Mouse (Mus musculus) liver, embryonic 15.5 days (tissue): ENCODE measurements around the gene Adamts17. TPM values are rescaled to one million over a fixed set of nuclear protein-coding genes. Genes with fewer than 3 reads are reported as not detected.

ENCODE experiments used
- ATAC-seq: fragments of 200-750 bp; cut with Nextera tagmentation; 2 replicates; pipeline ENCODE4 v1.8.0; 2017; ENCODE audit warnings: moderate number of reproducible peaks, mild to moderate bottlenecking, moderate library complexity; ENCODE audit not compliant: insufficient read depth
- H3K27ac ChIP-seq: fragments of 300-500 bp; sonication (generic); replicated peaks from 2 replicates; pipeline ENCODE4 v1.5.1; 2015; ENCODE audit warnings: mild to moderate bottlenecking, inconsistent platforms
- H3K27me3 ChIP-seq: fragments of 300-500 bp; sonication (generic); 2 replicates; pipeline ENCODE4 v1.6.1; 2015; ENCODE audit warnings: mild to moderate bottlenecking, inconsistent platforms
- H3K36me3 ChIP-seq: fragments of 300-500 bp; sonication (generic); replicated peaks from 2 replicates; pipeline ENCODE4 v1.6.1; 2015; ENCODE audit warnings: moderate library complexity, mild to moderate bottlenecking, inconsistent platforms
- H3K4me1 ChIP-seq: fragments of 300-500 bp; sonication (generic); replicated peaks from 2 replicates; pipeline ENCODE4 v1.6.1; 2015; ENCODE audit warnings: inconsistent platforms
- H3K4me2 ChIP-seq: fragments of 300-500 bp; sonication (generic); 2 replicates; pipeline ENCODE4 v1.6.1; 2015; ENCODE audit warnings: moderate library complexity, mild to moderate bottlenecking, inconsistent platforms
- H3K4me3 ChIP-seq: fragments of 300-500 bp; sonication (generic); replicated peaks from 2 replicates; pipeline ENCODE4 v1.5.1; 2015; ENCODE audit warnings: mild to moderate bottlenecking, inconsistent platforms
- H3K9ac ChIP-seq: fragments of 300-500 bp; sonication (generic); 2 replicates; pipeline ENCODE4 v1.6.1; 2015; ENCODE audit warnings: moderate library complexity, mild to moderate bottlenecking, inconsistent platforms
- H3K9me3 ChIP-seq: fragments of 300-500 bp; sonication (generic); replicated peaks from 2 replicates; pipeline ENCODE4 v1.6.1; 2016; ENCODE audit warnings: inconsistent platforms
- WGBS: fragments of 180-500 bp; shearing (Covaris S2); methylation state at CpG from one replicate; pipeline ENCODE4 v1.1.7; 2015; ENCODE audit warnings: mixed read lengths; ENCODE audit not compliant: insufficient replicate concordance; 5-methylcytosine and 5-hydroxymethylcytosine counted together
- polyA plus RNA-seq: library from polyadenylated mRNA; unstranded; fragments of >200 nt; fragmentation: Nextera tagmentation; extraction: Ambion mirVana; gene quantifications from 2 replicates; pipeline ENCODE4 v1.2.1, GENCODE M21; 2015

Adamts17 gene
- polyA plus RNA-seq, 1 experiment from 2014 or later = 0.12 TPM

DNA sequence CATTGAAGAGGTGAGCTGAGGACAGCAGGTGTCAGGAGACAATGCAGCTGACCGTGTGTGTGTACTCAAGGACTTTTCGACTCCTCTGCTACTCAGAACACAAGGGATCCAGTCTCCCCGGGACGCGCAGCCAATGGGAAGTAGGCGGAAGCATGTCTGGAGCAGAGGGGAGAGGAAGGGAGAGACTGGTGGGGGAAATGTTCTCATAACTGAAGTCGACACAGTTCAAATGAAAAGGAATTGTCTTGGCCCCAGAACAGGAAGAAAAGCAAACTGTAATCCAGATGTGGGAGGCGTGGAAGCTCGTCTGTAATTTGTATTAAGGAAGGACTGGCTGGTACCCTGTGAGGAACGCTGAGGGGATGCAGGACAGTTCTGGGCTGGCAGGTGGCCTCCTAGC, 135.3 kb downstream of the Adamts17 start:
- no peaks in the 10 kb centered on the region for H3K36me3 ChIP-seq
- no peaks in the 10 kb centered on the region for H3K4me1 ChIP-seq
- no peak for ATAC-seq
- H3K9ac ChIP-seq = no peak overlapping the region
- no peaks in the 10 kb centered on the region for H3K27me3 ChIP-seq
- H3K27ac ChIP-seq = no peak overlapping the region
- H3K9me3 ChIP-seq = no peaks in the 10 kb centered on the region
- H3K4me3 ChIP-seq = no peak overlapping the region
- 51% methylated on average over 10 of the region's 10 CpGs for WGBS
- H3K4me2 ChIP-seq = no peak overlapping the region

DNA sequence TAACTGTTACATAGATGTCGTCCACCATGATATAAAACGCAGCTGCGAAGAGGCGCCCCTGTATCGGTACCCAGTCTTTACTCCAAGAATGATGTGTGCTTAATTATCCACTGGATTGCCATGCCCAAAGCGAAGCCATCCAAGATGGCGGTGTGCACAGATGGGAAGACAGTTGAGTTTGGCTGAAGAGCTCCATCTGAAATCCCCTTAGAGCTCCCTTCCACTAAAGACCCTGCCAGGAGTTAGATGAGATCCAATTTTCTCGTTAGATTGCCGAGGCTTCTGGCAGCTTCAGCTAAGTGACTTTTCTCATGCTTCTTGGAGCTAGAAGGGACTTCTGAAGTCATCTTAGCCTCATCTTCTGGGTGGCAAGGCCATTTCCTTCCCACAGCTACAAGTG, 136.8 kb downstream of the Adamts17 start:
- Histone ChIP-seq H3K27ac (no peak overlapping the region), H3K4me1 (no peaks in the 10 kb centered on the region), H3K9me3 (no peaks in the 10 kb centered on the region), H3K36me3 (no peaks in the 10 kb centered on the region), H3K4me3 (no peak overlapping the region), H3K4me2 (no peak overlapping the region), H3K9ac (no peak overlapping the region), H3K27me3 (no peaks in the 10 kb centered on the region)
- 79% methylated on average over 9 of the region's 9 CpGs for WGBS
- no peak for ATAC-seq

DNA sequence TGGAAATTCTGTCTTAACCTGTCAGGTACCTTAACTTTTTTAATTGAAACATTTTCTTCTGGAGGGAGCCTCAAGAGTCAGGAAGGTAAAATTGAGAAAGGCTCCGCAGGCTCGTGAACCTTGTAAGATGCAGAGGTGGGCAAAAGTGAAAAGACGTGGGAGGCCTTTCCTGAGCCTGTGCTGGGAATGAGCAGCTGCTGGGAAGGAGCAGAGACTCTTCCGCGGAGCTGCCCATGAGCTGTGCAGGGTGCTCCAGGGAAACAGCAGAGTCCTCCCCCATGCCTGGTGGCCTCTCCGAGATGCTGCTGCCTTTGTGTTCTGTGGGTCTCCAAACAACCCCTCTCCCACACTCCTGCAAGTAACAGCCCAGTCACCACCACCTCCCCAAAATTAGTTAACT, 142.1 kb downstream of the Adamts17 start:
- 70% methylated on average over 6 of the region's 6 CpGs for WGBS
- no peaks in the 10 kb centered on the region for H3K9me3 ChIP-seq
- H3K27me3 ChIP-seq = no peaks in the 10 kb centered on the region
- H3K4me2 ChIP-seq = no peak overlapping the region
- no peaks in the 10 kb centered on the region for H3K4me1 ChIP-seq
- no peak overlapping the region for H3K4me3 ChIP-seq
- no peak overlapping the region for H3K27ac ChIP-seq
- no peak overlapping the region for H3K9ac ChIP-seq
- H3K36me3 ChIP-seq = no peaks in the 10 kb centered on the region
- ATAC-seq = no peak

DNA sequence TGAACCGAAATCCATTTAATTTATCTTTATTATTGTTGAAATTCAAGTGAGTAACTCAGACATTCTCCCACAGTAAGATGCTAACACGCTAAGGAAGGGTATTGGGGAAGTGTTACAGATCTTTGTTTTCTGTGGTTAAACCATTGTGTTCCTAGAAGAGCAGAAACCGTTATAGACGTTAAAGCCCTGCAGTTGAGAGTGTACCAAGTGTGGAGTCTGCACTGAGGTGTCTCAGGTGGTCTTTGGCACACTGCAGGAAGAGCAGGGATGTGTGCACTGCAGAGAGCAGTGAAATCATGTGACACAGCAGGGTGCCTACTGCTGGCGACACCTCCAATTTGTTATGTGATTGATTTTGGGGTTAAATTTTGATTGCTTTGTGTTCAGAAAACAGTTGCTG, 142.5 kb downstream of the Adamts17 start:
- Histone ChIP-seq H3K4me1 (no peaks in the 10 kb centered on the region), H3K27ac (no peak overlapping the region), H3K9me3 (no peaks in the 10 kb centered on the region), H3K36me3 (no peaks in the 10 kb centered on the region), H3K27me3 (no peaks in the 10 kb centered on the region), H3K9ac (no peak overlapping the region), H3K4me3 (no peak overlapping the region), H3K4me2 (no peak overlapping the region)
- no peak for ATAC-seq
- WGBS = 25% methylated on average over 5 of the region's 5 CpGs

DNA sequence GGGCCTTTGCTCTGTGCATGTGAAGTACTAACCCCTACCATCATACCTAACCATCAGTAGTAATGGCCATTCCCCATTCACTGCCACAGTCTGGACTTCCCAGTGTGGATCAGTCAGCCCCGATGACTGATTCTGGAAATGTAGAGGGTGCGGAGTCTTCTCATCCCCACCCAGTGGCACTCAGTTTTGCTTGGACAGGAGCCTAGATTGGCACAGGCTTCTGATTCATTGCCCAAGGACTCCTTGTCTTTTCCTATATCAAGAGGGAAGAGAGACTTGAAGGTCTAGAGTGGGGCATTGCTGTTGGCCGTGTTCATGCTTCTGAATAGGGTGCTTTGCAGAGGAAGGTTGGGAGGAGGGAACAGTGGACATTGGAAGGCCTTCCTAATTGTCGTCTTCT, 148.1 kb downstream of the Adamts17 start:
- no peaks in the 10 kb centered on the region for H3K36me3 ChIP-seq
- no peaks in the 10 kb centered on the region for H3K27me3 ChIP-seq
- no peaks in the 10 kb centered on the region for H3K9me3 ChIP-seq
- WGBS = 69% methylated on average over 4 of the region's 4 CpGs
- no peaks in the 10 kb centered on the region for H3K4me1 ChIP-seq
- no peak overlapping the region for H3K4me2 ChIP-seq
- H3K27ac ChIP-seq = no peak overlapping the region
- H3K9ac ChIP-seq = no peak overlapping the region
- H3K4me3 ChIP-seq = no peak overlapping the region
- ATAC-seq = no peak

DNA sequence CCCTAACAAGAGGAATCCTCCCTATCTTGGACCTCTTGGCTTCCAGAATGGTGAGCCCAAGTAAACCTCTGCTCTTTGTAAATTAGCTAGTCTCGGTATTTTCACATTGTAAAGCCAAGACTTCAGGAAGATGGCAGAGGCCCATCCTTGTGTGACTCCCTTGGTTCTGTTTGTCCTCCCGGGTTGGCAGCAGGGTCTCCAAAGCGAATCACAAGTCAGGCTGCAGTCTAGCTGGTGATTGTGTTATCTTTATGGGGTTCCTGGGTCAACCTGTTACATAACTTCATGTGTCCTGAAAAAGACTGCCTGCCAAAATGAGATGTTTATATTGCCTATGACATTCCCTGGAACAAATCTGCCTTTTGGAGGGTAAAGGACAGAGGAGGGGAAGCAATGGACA, 148.9 kb downstream of the Adamts17 start:
- H3K27me3 ChIP-seq = no peaks in the 10 kb centered on the region
- no peaks in the 10 kb centered on the region for H3K9me3 ChIP-seq
- no peaks in the 10 kb centered on the region for H3K36me3 ChIP-seq
- no peak for ATAC-seq
- H3K4me2 ChIP-seq = no peak overlapping the region
- H3K4me1 ChIP-seq = no peaks in the 10 kb centered on the region
- no peak overlapping the region for H3K9ac ChIP-seq
- no peak overlapping the region for H3K27ac ChIP-seq
- no peak overlapping the region for H3K4me3 ChIP-seq
- WGBS = 55% methylated on average over 3 of the region's 3 CpGs

DNA sequence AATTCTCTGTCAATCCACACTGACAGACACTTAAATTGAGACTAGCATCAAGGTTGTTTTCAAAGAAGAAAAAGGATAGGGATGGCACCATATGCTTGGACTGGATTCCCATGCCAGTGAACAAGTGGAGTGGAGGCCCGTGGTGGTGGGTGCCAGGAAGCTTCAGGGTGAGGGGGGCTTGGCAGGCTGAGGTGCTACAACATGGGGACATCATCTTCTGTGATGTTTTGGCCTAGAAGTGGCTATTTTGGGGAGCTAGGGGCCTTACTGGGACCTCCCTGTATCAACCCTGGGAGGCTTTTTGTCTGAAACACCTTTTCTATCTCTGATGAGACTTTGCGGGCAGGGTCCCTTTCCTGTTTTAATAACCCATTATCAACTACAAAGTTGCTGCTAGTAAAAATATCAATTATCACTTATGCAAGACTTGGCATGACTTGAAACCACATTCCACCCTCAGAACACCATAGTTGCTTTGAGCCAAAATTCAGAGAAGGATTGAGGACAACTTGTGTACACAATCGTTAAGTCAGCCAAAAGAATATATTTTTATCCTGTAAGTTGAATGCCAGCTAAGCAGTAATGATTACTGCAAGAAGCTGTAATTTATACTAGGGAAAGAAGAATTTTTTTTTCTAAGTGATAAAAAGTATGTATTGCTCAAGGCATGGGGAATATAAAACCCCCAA, 150.0 kb downstream of the Adamts17 start:
- no peaks in the 10 kb centered on the region for H3K9me3 ChIP-seq
- no peak overlapping the region for H3K4me2 ChIP-seq
- H3K36me3 ChIP-seq = no peaks in the 10 kb centered on the region
- 70% methylated on average over 3 of the region's 3 CpGs for WGBS
- H3K4me3 ChIP-seq = no peak overlapping the region
- no peaks in the 10 kb centered on the region for H3K4me1 ChIP-seq
- ATAC-seq = no peak
- H3K9ac ChIP-seq = no peak overlapping the region
- no peaks in the 10 kb centered on the region for H3K27me3 ChIP-seq
- no peak overlapping the region for H3K27ac ChIP-seq

DNA sequence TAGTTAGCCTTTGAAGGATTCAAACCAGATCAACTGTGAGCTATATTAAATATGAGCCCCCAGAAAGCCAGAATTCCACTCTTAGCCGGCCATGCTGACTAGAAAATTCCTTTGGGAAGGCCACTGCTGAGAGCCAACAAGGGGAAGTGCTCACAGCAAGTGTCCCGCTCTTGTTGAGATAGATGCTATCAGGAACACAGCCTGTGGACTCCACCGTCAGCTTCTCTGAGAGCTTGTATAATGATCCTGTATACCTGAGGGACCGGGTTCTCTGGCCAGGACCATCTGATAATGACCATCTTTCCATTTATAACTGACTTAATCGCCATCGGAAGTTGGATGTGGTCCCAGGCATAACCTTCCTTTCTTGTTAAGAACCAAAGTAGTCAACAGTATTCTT, 159.3 kb downstream of the Adamts17 start:
- no peaks in the 10 kb centered on the region for H3K27me3 ChIP-seq
- no peak overlapping the region for H3K4me3 ChIP-seq
- no peaks in the 10 kb centered on the region for H3K9me3 ChIP-seq
- 67% methylated on average over 6 of the region's 6 CpGs for WGBS
- H3K9ac ChIP-seq = no peak overlapping the region
- H3K4me1 ChIP-seq = no peaks in the 10 kb centered on the region
- H3K36me3 ChIP-seq = no peaks in the 10 kb centered on the region
- H3K27ac ChIP-seq = no peak overlapping the region
- H3K4me2 ChIP-seq = no peak overlapping the region
- ATAC-seq = no peak

DNA sequence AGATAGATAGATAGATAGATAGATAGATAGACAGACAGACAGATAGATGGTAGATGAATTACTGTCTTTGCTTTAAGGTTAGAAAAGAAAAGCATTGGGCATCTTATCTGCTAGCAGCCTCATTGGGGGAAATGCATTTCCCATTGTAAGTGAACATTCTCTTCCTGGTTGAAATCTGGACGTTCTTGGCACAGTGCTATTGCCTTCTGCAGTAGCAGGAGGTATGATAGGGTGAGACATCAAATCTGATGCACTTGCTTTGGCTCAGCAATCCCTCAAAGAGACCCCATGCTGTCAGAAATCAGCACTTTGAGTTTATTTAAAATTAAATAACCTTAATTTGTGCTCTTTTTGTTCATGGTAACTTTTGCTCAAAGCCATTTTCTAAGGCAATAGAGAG, 164.1 kb downstream of the Adamts17 start:
- Histone ChIP-seq H3K9ac (no peak overlapping the region), H3K27me3 (no peaks in the 10 kb centered on the region), H3K36me3 (no peaks in the 10 kb centered on the region), H3K4me3 (no peak overlapping the region), H3K27ac (no peak overlapping the region), H3K4me2 (no peak overlapping the region), H3K9me3 (no peaks in the 10 kb centered on the region), H3K4me1 (no peaks in the 10 kb centered on the region)
- no peak for ATAC-seq
- WGBS = 34% methylated on average over 1 of the region's 1 CpGs

DNA sequence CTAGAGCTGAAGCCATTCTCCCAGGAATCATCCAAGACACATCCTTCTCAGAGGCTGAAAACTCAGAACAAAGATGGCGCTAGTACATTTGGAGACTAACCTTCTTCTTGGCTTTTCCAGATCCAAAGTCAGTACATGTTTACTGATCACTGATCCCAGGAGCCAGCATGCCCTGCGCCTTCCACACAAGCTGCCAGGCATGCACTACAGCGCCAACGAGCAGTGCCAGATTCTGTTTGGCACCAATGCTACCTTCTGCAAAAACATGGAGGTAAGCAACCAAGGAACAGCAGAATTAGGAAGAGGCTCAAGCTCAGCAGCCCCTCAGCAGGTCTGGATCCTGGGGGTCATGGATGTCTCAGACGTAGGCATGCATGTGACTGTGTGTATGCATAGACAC, 164.7 kb downstream of the Adamts17 start:
- Histone ChIP-seq H3K9ac (no peak overlapping the region), H3K9me3 (no peaks in the 10 kb centered on the region), H3K27ac (no peak overlapping the region), H3K4me1 (no peaks in the 10 kb centered on the region), H3K4me3 (no peak overlapping the region), H3K36me3 (no peaks in the 10 kb centered on the region), H3K27me3 (no peaks in the 10 kb centered on the region), H3K4me2 (no peak overlapping the region)
- 75% methylated on average over 5 of the region's 5 CpGs for WGBS
- no peak for ATAC-seq

DNA sequence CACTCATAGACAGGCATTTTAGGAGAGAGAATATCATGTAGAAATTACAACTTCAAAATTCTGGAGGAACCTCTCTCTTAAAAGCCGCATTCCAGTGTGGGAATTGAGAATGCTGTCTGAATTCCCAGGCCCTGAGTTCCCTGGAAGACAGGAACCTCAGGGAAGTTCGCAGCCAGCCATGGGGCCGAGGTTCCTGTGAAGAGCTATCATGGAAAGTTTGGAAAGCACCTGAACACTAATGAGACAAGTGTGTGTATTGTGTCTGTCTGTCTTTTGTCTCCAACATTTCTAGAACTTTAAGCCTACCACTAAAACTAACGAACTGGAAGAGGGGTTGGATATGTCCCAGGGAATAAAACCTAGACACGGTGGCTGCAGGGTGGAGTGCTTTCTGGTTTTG, 170.3 kb downstream of the Adamts17 start:
- no peak overlapping the region for H3K9ac ChIP-seq
- WGBS = 75% methylated on average over 5 of the region's 5 CpGs
- H3K36me3 ChIP-seq = no peaks in the 10 kb centered on the region
- no peak overlapping the region for H3K4me3 ChIP-seq
- no peak overlapping the region for H3K27ac ChIP-seq
- H3K4me1 ChIP-seq = peaks cover 8% of the 10 kb centered on the region; the same call in 1 of the 2 replicates
- no peak overlapping the region for H3K4me2 ChIP-seq
- ATAC-seq = no peak
- H3K27me3 ChIP-seq = no peaks in the 10 kb centered on the region
- H3K9me3 ChIP-seq = no peaks in the 10 kb centered on the region
